In genomic region chr6:112925234-112925975, GRCm38 (mm10) we compare ENCODE assay signal across 8 mouse cellular contexts. TPM values are rescaled to one million over a fixed set of nuclear protein-coding genes. Genes with fewer than 3 reads are reported as not detected.
DNase-seq lines count a peak whose midpoint lies in the region; ATAC-seq and TF ChIP-seq lines count a peak whose summit lies in the region.

No protein-coding gene starts in this region.

- H3K9ac ChIP-seq in heart, embryonic 16.5 days (ENCODE audit: low read length): no peak overlapping the region
- H3K9ac ChIP-seq in intestine, postnatal 0 days (ENCODE audit: low read depth, low read length): no peak overlapping the region
- H3K9ac ChIP-seq in liver, embryonic 12.5 days: no peak overlapping the region

- H3K4me1 ChIP-seq in heart, embryonic 16.5 days (ENCODE audit: control insufficient read depth, insufficient read depth, low read length): no peaks in the 10 kb centered on the region
- H3K4me1 ChIP-seq in intestine, postnatal 0 days (replicated peaks; ENCODE audit: control insufficient read depth, insufficient read depth, low read length): no peaks in the 10 kb centered on the region
- H3K4me1 ChIP-seq in liver, embryonic 12.5 days: peaks cover 13% of the 10 kb centered on the region

- no peak for ATAC-seq in heart, embryonic 16.5 days (replicated peaks; ENCODE audit: extremely low read depth, insufficient read depth, low FRiP score)
- no peak for ATAC-seq in intestine, postnatal 0 days
- ATAC-seq in liver, embryonic 12.5 days: no peak

- H3K27me3 ChIP-seq in heart, embryonic 16.5 days (ENCODE audit: control insufficient read depth, insufficient read depth, low read length): no peaks in the 10 kb centered on the region
- no peaks in the 10 kb centered on the region for H3K27me3 ChIP-seq in intestine, postnatal 0 days (replicated peaks; ENCODE audit: control insufficient read depth, insufficient read depth, low read length)
- H3K27me3 ChIP-seq in liver, embryonic 12.5 days (replicated peaks): no peaks in the 10 kb centered on the region

- H3K36me3 ChIP-seq in heart, embryonic 16.5 days (ENCODE audit: control insufficient read depth, insufficient read depth): no peaks in the 10 kb centered on the region
- H3K36me3 ChIP-seq in intestine, postnatal 0 days (ENCODE audit: control insufficient read depth, insufficient read depth): no peaks in the 10 kb centered on the region
- H3K36me3 ChIP-seq in liver, embryonic 12.5 days: no peaks in the 10 kb centered on the region

- WGBS in heart, embryonic 16.5 days: 57% methylated on average over 11 of the region's 11 CpGs
- WGBS in intestine, postnatal 0 days: 58% methylated on average over 11 of the region's 11 CpGs
- WGBS in liver, embryonic 12.5 days (ENCODE audit: insufficient replicate concordance): 63% methylated on average over 11 of the region's 11 CpGs

- H3K27ac ChIP-seq in heart, embryonic 16.5 days (ENCODE audit: low read length): peak overlapping the region; percentile 46
- peak overlapping the region; percentile 23; the same call in 1 of the 2 replicates for H3K27ac ChIP-seq in intestine, postnatal 0 days (ENCODE audit: low read depth, low read length)
- H3K27ac ChIP-seq in liver, embryonic 12.5 days: no peak overlapping the region

- no peak overlapping the region for H3K4me3 ChIP-seq in heart, embryonic 16.5 days (ENCODE audit: low read length)
- no peak overlapping the region for H3K4me3 ChIP-seq in intestine, postnatal 0 days (ENCODE audit: low read depth, low read length)
- H3K4me3 ChIP-seq in liver, embryonic 12.5 days: no peak overlapping the region

- DNase-seq in heart, postnatal 4 days: no peak
- DNase-seq in NIH3T3 (ENCODE audit: low read depth): peak; percentile 71
- DNase-seq in cerebellum, postnatal 14 days: peak; percentile 60 to 73
- no peak for DNase-seq in spleen, postnatal 4 days (ENCODE audit: low spot score in 2 of 2)
- DNase-seq in c-Kit-positive CD71-positive TER-119-positive erythroid progenitor cells, embryonic 14.5 days (ENCODE audit: low spot score): no peak

- no peak overlapping the region for H3K4me2 ChIP-seq in heart, embryonic 16.5 days (ENCODE audit: low read depth, low read length)
- no peak overlapping the region for H3K4me2 ChIP-seq in intestine, postnatal 0 days (replicated peaks; ENCODE audit: low read depth)
- no peak overlapping the region for H3K4me2 ChIP-seq in liver, embryonic 12.5 days

- no peak for TF ChIP-seq CTCF in intestine, postnatal 0 days (IDR thresholded peaks at IDR 0.05; ENCODE audit: low read depth)

- H3K9me3 ChIP-seq in heart, embryonic 16.5 days (replicated peaks; ENCODE audit: control insufficient read depth, low read length): no peaks in the 10 kb centered on the region
- no peaks in the 10 kb centered on the region for H3K9me3 ChIP-seq in intestine, postnatal 0 days (ENCODE audit: control insufficient read depth)
- H3K9me3 ChIP-seq in liver, embryonic 12.5 days (replicated peaks): 0 out of 2 replicates have a peak, but pooled peaks cover 3% of the 10 kb centered on the region

RNA-seq across cellular contexts. Expression of gene Srgap3, which starts 21.7 kb away (rescaled TPM):
- polyA plus RNA-seq in heart, embryonic 16.5 days (2015; fragmentation: Nextera tagmentation; extraction: Ambion mirVana): 1.0 and 1.1 TPM in 2 replicates
- 1 to 10 TPM; 2.9 to 3.0 TPM for total RNA-seq in heart, postnatal 4 days (2021)
- 0.50 and 0.58 TPM in 2 replicates for polyA plus RNA-seq in intestine, postnatal 0 days (2015; fragmentation: Nextera tagmentation; extraction: Ambion mirVana)
- polyA plus RNA-seq in liver, embryonic 12.5 days (2016; fragmentation: Nextera tagmentation; extraction: Ambion mirVana): 0.85 and 1.3 TPM in 2 replicates

Comparison
In these comparisons a context has a peak if more than half of its experiments do, and no peak if none do; other contexts are left out.
1. DNase-seq: peak in NIH3T3 (single experiment) and cerebellum, postnatal 14 days (2 of 2); none in heart, postnatal 4 days (single experiment), spleen, postnatal 4 days (0 of 2) and c-Kit-positive CD71-positive TER-119-positive erythroid progenitor cells, embryonic 14.5 days (single experiment).